In the genomic region with DNA sequence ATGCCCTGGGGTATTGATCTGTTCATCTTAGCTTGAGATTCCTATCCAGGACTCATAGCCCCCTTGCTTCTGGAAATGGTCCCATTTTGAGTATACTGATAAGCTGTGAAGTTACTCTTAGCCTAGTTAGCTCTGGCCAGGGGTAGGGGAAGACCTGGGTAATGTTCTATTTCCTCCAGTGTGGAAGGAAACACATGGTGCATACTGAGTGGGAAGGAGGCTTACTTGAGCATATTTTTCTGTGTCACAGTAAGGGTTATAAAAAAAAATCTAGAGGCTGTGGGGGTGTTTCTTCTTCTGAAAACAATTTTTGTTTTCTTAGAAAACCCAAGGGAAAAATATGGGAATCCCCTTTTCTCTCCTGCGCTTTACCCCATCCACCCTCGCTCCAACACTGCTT, we compare ENCODE assay signal across 29 mouse cellular contexts.
A peak's percentile ranks its signal among the peaks of the same experiment; 100 is the strongest.
DNase-seq lines count a peak whose midpoint lies in the region; ATAC-seq and TF ChIP-seq lines count a peak whose summit lies in the region.
"Had no signal": no experiment of that assay in that cellular context is flagged by ENCODE, and none has a peak within 500 bp of the region (broad histone marks: within the 10 kb centered on the region; RNA-seq: fewer than 3 reads in every experiment).

No protein-coding gene starts in this region.

- H3K27me3 ChIP-seq in kidney, postnatal 0 days (ENCODE audit: insufficient read depth, low read length) = no peaks in the 10 kb centered on the region
- H3K27me3 ChIP-seq: embryonic facial prominence, embryonic 13.5 days; forebrain, embryonic 12.5 days; heart, embryonic 12.5 days; intestine, embryonic 15.5 days; midbrain, embryonic 12.5 days had no signal

- 30% methylated on average over 2 of the region's 2 CpGs for WGBS in kidney, postnatal 0 days

- no peak for TF ChIP-seq CTCF in kidney, postnatal 0 days (IDR thresholded peaks at IDR 0.05; ENCODE audit: low read depth)

- no peak overlapping the region for H3K4me2 ChIP-seq in kidney, postnatal 0 days (ENCODE audit: low read length)
- H3K4me2 ChIP-seq: embryonic facial prominence, embryonic 13.5 days; forebrain, embryonic 12.5 days; heart, embryonic 12.5 days; intestine, embryonic 15.5 days; liver, embryonic 11.5 days; midbrain, embryonic 12.5 days had no signal

- DNase-seq in kidney, postnatal 0 days (ENCODE audit: low spot score) = no peak
- DNase-seq in kidney, adult 9 months = no peak
- DNase-seq in right cerebral cortex, adult 18-20 months = peak; percentile 29
- DNase-seq in right cerebral cortex, postnatal 10 days (ENCODE audit: low spot score in 2 of 2) = no peak
- peak; percentile 26 to 37 for DNase-seq in left cerebral cortex, postnatal 36 days (ENCODE audit: low spot score in 2 of 2)
- DNase-seq in embryo, embryonic 10 days (ENCODE audit: low spot score) = no peak
- DNase-seq in urinary bladder, adult 18-20 months (ENCODE audit: low spot score in 2 of 2) = no peak
- DNase-seq: adrenal gland, adult 2 months; B cell, adult 2 months; cerebellum, adult 11-12 months; cerebellum, postnatal 14 days; embryo, embryonic 11 days; gastrocnemius, postnatal 25 days; heart, postnatal 10 days; kidney, adult 8-10 months; kidney, postnatal 4 days; layer of hippocampus, adult 9-11 months; liver, postnatal 0 days; lung, postnatal 10 days; thymus, adult 2 months had no signal

- intact Hi-C loops in left cerebral cortex, postnatal 36 days (cut with DNase I) = loop anchor here (1.0 kb wide), 1 partner anchor 57 kb away; no protein-coding TSS in a partner anchor

- no peaks in the 10 kb centered on the region for H3K36me3 ChIP-seq in kidney, postnatal 0 days (ENCODE audit: insufficient read depth, low read length)
- H3K36me3 ChIP-seq: embryonic facial prominence, embryonic 13.5 days; forebrain, embryonic 12.5 days; heart, embryonic 12.5 days; hindbrain, embryonic 10.5 days; intestine, embryonic 15.5 days; midbrain, embryonic 12.5 days had no signal

- no peak overlapping the region for H3K4me3 ChIP-seq in kidney, postnatal 0 days (replicated peaks; ENCODE audit: low read depth, low read length)
- H3K4me3 ChIP-seq: embryonic facial prominence, embryonic 13.5 days; erythroblast, embryonic 14.5 days; forebrain, embryonic 12.5 days; heart, embryonic 12.5 days; hindbrain, embryonic 10.5 days; intestine, embryonic 15.5 days; midbrain, embryonic 12.5 days had no signal

- H3K9me3 ChIP-seq in kidney, postnatal 0 days (replicated peaks; ENCODE audit: low read length) = no peaks in the 10 kb centered on the region
- H3K9me3 ChIP-seq: embryonic facial prominence, embryonic 13.5 days; forebrain, embryonic 12.5 days; heart, embryonic 12.5 days; hindbrain, embryonic 10.5 days; intestine, embryonic 15.5 days; midbrain, embryonic 12.5 days had no signal

- no peak overlapping the region for H3K9ac ChIP-seq in kidney, postnatal 0 days (ENCODE audit: low read depth, low read length)
- H3K9ac ChIP-seq: embryonic facial prominence, embryonic 13.5 days; forebrain, embryonic 12.5 days; heart, embryonic 12.5 days; intestine, embryonic 15.5 days; liver, postnatal 0 days; midbrain, embryonic 12.5 days had no signal

- ATAC-seq in kidney, postnatal 0 days (replicated peaks; ENCODE audit: low FRiP score, low read depth) = no peak
- ATAC-seq: hindbrain, embryonic 16.5 days; intestine, embryonic 15.5 days; liver, postnatal 0 days had no signal

- H3K27ac ChIP-seq in kidney, postnatal 0 days = peak overlapping the region; percentile 1; the same call in 1 of the 2 replicates
- H3K27ac ChIP-seq: embryonic facial prominence, embryonic 13.5 days; forebrain, embryonic 12.5 days; hindbrain, embryonic 10.5 days; intestine, embryonic 15.5 days; midbrain, embryonic 12.5 days had no signal

- H3K4me1 ChIP-seq in kidney, postnatal 0 days (replicated peaks; ENCODE audit: insufficient read depth, low read length) = peaks cover 15% of the 10 kb centered on the region; the same call in 1 of the 2 replicates
- H3K4me1 ChIP-seq: embryonic facial prominence, embryonic 13.5 days; forebrain, embryonic 12.5 days; heart, embryonic 12.5 days; hindbrain, embryonic 10.5 days; intestine, embryonic 15.5 days; midbrain, embryonic 12.5 days had no signal

Comparison
In these comparisons a context has a peak if more than half of its experiments do, and no peak if none do; other contexts are left out.
1. DNase-seq: peak in right cerebral cortex, adult 18-20 months (single experiment) and left cerebral cortex, postnatal 36 days (2 of 2); none in kidney, postnatal 0 days (single experiment), kidney, adult 9 months (single experiment), right cerebral cortex, postnatal 10 days (0 of 2), embryo, embryonic 10 days (single experiment) and urinary bladder, adult 18-20 months (0 of 2).